Comparison of ENCODE assay signal across 7 mouse cellular contexts in genomic region chr11:85843347-85843692, GRCm38 (mm10). TPM values are rescaled to one million over a fixed set of nuclear protein-coding genes. Genes with fewer than 3 reads are reported as not detected.
DNase-seq lines count a peak whose midpoint lies in the region; ATAC-seq and TF ChIP-seq lines count a peak whose summit lies in the region.

No protein-coding gene starts in this region.

- intact Hi-C loops in heart, postnatal 36 days (cut with DNase I): loop anchor here (5.0 kb wide), 2 partner anchors 326 to 461 kb away; no protein-coding TSS in a partner anchor

- H3K27ac ChIP-seq in forebrain, embryonic 12.5 days: peak overlapping the region; percentile 66; the same call in 1 of the 2 replicates
- H3K27ac ChIP-seq in limb, embryonic 12.5 days: peak overlapping the region; percentile 84
- no peak overlapping the region for H3K27ac ChIP-seq in midbrain, embryonic 13.5 days
- H3K27ac ChIP-seq in stomach, embryonic 14.5 days (ENCODE audit: low read length): peak overlapping the region; percentile 74; the same call in 1 of the 2 replicates

- H3K4me3 ChIP-seq in E14TG2a.4 (replicated peaks; ENCODE audit: low read length): peak overlapping the region; percentile 82
- H3K4me3 ChIP-seq in forebrain, embryonic 12.5 days (replicated peaks): peak overlapping the region; percentile 46
- H3K4me3 ChIP-seq in limb, embryonic 12.5 days (replicated peaks): peak overlapping the region; percentile 51
- peak overlapping the region; percentile 41 for H3K4me3 ChIP-seq in midbrain, embryonic 13.5 days (replicated peaks)
- peak overlapping the region; percentile 47 for H3K4me3 ChIP-seq in stomach, embryonic 14.5 days (ENCODE audit: low read depth, low read length)

- peak overlapping the region; percentile 51 for H3K9ac ChIP-seq in forebrain, embryonic 12.5 days
- H3K9ac ChIP-seq in limb, embryonic 12.5 days (replicated peaks): peak overlapping the region; percentile 65
- H3K9ac ChIP-seq in midbrain, embryonic 13.5 days (replicated peaks): 0 out of 2 replicates have a peak overlapping the region, but pooled peaks have one; percentile 17
- peak overlapping the region; percentile 29; the same call in 1 of the 2 replicates for H3K9ac ChIP-seq in stomach, embryonic 14.5 days (replicated peaks; ENCODE audit: low read depth, low read length)

- peaks cover 95% of the 10 kb centered on the region for H3K27me3 ChIP-seq in E14TG2a.4 (ENCODE audit: insufficient read depth, low read length)
- peaks cover 96% of the 10 kb centered on the region for H3K27me3 ChIP-seq in forebrain, embryonic 12.5 days
- peaks cover 63% of the 10 kb centered on the region for H3K27me3 ChIP-seq in limb, embryonic 12.5 days
- H3K27me3 ChIP-seq in midbrain, embryonic 13.5 days: peaks cover 93% of the 10 kb centered on the region
- H3K27me3 ChIP-seq in stomach, embryonic 14.5 days (ENCODE audit: control insufficient read depth, insufficient read depth, low read length): peaks cover 19% of the 10 kb centered on the region

- no peaks in the 10 kb centered on the region for H3K36me3 ChIP-seq in E14TG2a.4 (ENCODE audit: insufficient read depth, low read length)
- H3K36me3 ChIP-seq in forebrain, embryonic 12.5 days (replicated peaks): no peaks in the 10 kb centered on the region
- H3K36me3 ChIP-seq in limb, embryonic 12.5 days: peaks cover 6% of the 10 kb centered on the region; the same call in 1 of the 2 replicates
- no peaks in the 10 kb centered on the region for H3K36me3 ChIP-seq in midbrain, embryonic 13.5 days
- H3K36me3 ChIP-seq in stomach, embryonic 14.5 days (ENCODE audit: control insufficient read depth, insufficient read depth, low read length): no peaks in the 10 kb centered on the region

- H3K9me3 ChIP-seq in E14TG2a.4 (ENCODE audit: low read length): no peaks in the 10 kb centered on the region
- H3K9me3 ChIP-seq in forebrain, embryonic 12.5 days: no peaks in the 10 kb centered on the region
- no peaks in the 10 kb centered on the region for H3K9me3 ChIP-seq in limb, embryonic 12.5 days
- no peaks in the 10 kb centered on the region for H3K9me3 ChIP-seq in midbrain, embryonic 13.5 days
- H3K9me3 ChIP-seq in stomach, embryonic 14.5 days (ENCODE audit: control insufficient read depth, low read depth, low read length): no peaks in the 10 kb centered on the region

- peak; percentile 90 for DNase-seq in adrenal gland, adult 2 months
- peak; percentile 83 to 84 for DNase-seq in heart, postnatal 36 days

- WGBS in forebrain, embryonic 12.5 days: 0% methylated on average over 18 of the region's 18 CpGs
- WGBS in limb, embryonic 12.5 days: 2% methylated on average over 18 of the region's 18 CpGs
- WGBS in midbrain, embryonic 13.5 days: under 1% methylated on average over 18 of the region's 18 CpGs
- under 1% methylated on average over 18 of the region's 18 CpGs for WGBS in stomach, embryonic 14.5 days

- ATAC-seq in forebrain, embryonic 12.5 days (ENCODE audit: low FRiP score): peak; percentile 76
- peak; percentile 45 for ATAC-seq in limb, embryonic 12.5 days (ENCODE audit: insufficient number of reproducible peaks, insufficient read depth, low FRiP score, low TSS enrichment, low read depth)
- ATAC-seq in midbrain, embryonic 13.5 days: peak; percentile 55
- peak; percentile 16; the same call in 1 of the 2 replicates for ATAC-seq in stomach, embryonic 14.5 days (ENCODE audit: insufficient number of reproducible peaks, insufficient read depth, low FRiP score, low read depth)

- TF ChIP-seq CTCF in E14TG2a.4 (conservative IDR thresholded peaks at IDR 0.05; ENCODE audit: low read length): peak; percentile 60

- H3K4me1 ChIP-seq in E14TG2a.4 (replicated peaks; ENCODE audit: low read depth, low read length): peaks cover 38% of the 10 kb centered on the region
- peaks cover 35% of the 10 kb centered on the region for H3K4me1 ChIP-seq in forebrain, embryonic 12.5 days
- peaks cover 40% of the 10 kb centered on the region for H3K4me1 ChIP-seq in limb, embryonic 12.5 days (replicated peaks)
- H3K4me1 ChIP-seq in midbrain, embryonic 13.5 days (replicated peaks): peaks cover 36% of the 10 kb centered on the region
- peaks cover 11% of the 10 kb centered on the region for H3K4me1 ChIP-seq in stomach, embryonic 14.5 days (ENCODE audit: control insufficient read depth, insufficient read depth, low read length)

- H3K4me2 ChIP-seq in forebrain, embryonic 12.5 days: peak overlapping the region; percentile 87
- peak overlapping the region; percentile 83 for H3K4me2 ChIP-seq in limb, embryonic 12.5 days
- peak overlapping the region; percentile 67 for H3K4me2 ChIP-seq in midbrain, embryonic 13.5 days (replicated peaks)
- peak overlapping the region; percentile 76 for H3K4me2 ChIP-seq in stomach, embryonic 14.5 days (replicated peaks; ENCODE audit: low read depth, low read length)

RNA-seq across cellular contexts. Expression of gene Gm11444, which starts 6.8 kb away (rescaled TPM):
- not detected for total RNA-seq in adrenal gland, adult 2 months (2021)
- not detected in 2 replicates for polyA plus RNA-seq in adrenal gland, adult 2 months (2012; rRNA removed)
- not detected in 2 replicates for polyA plus RNA-seq in forebrain, embryonic 12.5 days (2016; fragmentation: Nextera tagmentation; extraction: Ambion mirVana)
- not detected for total RNA-seq in heart, postnatal 36 days (2021)
- polyA plus RNA-seq in limb, embryonic 12.5 days (2016; fragmentation: Nextera tagmentation; extraction: Ambion mirVana): not detected in 2 replicates
- polyA plus RNA-seq in midbrain, embryonic 13.5 days (2015; fragmentation: Nextera tagmentation; extraction: Ambion mirVana): not detected in 2 replicates
- polyA plus RNA-seq in stomach, embryonic 14.5 days (2014; fragmentation: Nextera tagmentation; extraction: Ambion mirVana): not detected in 2 replicates

RNA-seq across cellular contexts. Expression of gene Tbx2, which starts 11.0 kb away (rescaled TPM):
- 10 to 100 TPM; 16.8 to 29.0 TPM for total RNA-seq in adrenal gland, adult 2 months (2021)
- polyA plus RNA-seq in adrenal gland, adult 2 months (2012; rRNA removed): 54.5 and 56.0 TPM in 2 replicates
- 0.81 and 1.0 TPM in 2 replicates for polyA plus RNA-seq in forebrain, embryonic 12.5 days (2016; fragmentation: Nextera tagmentation; extraction: Ambion mirVana)
- total RNA-seq in heart, postnatal 36 days (2021): 1 to 10 TPM; 6.2 to 6.9 TPM
- 7.9 and 10.0 TPM in 2 replicates for polyA plus RNA-seq in limb, embryonic 12.5 days (2016; fragmentation: Nextera tagmentation; extraction: Ambion mirVana)
- polyA plus RNA-seq in midbrain, embryonic 13.5 days (2015; fragmentation: Nextera tagmentation; extraction: Ambion mirVana): 0.44 and 0.57 TPM in 2 replicates
- polyA plus RNA-seq in stomach, embryonic 14.5 days (2014; fragmentation: Nextera tagmentation; extraction: Ambion mirVana): 5.8 and 6.8 TPM in 2 replicates

RNA-seq across cellular contexts. Expression of gene Tbx4, which starts 42.9 kb away (rescaled TPM):
- under 1 TPM in 1 of 2 experiments, not detected in 1; 0.10 TPM for total RNA-seq in adrenal gland, adult 2 months (2021)
- 0.10 and 0.27 TPM in 2 replicates for polyA plus RNA-seq in adrenal gland, adult 2 months (2012; rRNA removed)
- 0.23 and 0.42 TPM in 2 replicates for polyA plus RNA-seq in forebrain, embryonic 12.5 days (2016; fragmentation: Nextera tagmentation; extraction: Ambion mirVana)
- total RNA-seq in heart, postnatal 36 days (2021): not detected
- polyA plus RNA-seq in limb, embryonic 12.5 days (2016; fragmentation: Nextera tagmentation; extraction: Ambion mirVana): 39.2 and 44.0 TPM in 2 replicates
- polyA plus RNA-seq in midbrain, embryonic 13.5 days (2015; fragmentation: Nextera tagmentation; extraction: Ambion mirVana): 0.20 and 0.26 TPM in 2 replicates
- not detected in 2 replicates for polyA plus RNA-seq in stomach, embryonic 14.5 days (2014; fragmentation: Nextera tagmentation; extraction: Ambion mirVana)

Comparison
In these comparisons a context has a peak if more than half of its experiments do, and no peak if none do; other contexts are left out.
1. ATAC-seq: peak in every context shown above with its lines; median percentile 76 in forebrain, embryonic 12.5 days; 55 in midbrain, embryonic 13.5 days; 45 in limb, embryonic 12.5 days; 16 in stomach, embryonic 14.5 days.
2. RNA of gene Tbx4, which starts 42.9 kb away (polyA plus RNA-seq): 39.2 to 44.0 TPM in limb, embryonic 12.5 days; 0.23 to 0.42 TPM in forebrain, embryonic 12.5 days, 0.10 to 0.27 TPM in adrenal gland, adult 2 months, 0.20 to 0.26 TPM in midbrain, embryonic 13.5 days and not detected in stomach, embryonic 14.5 days; every median in the first group is over 10 times any median in the second.
3. Peak in every context shown above with its lines, with median percentiles within 50 percentile points of each other: H3K4me3 ChIP-seq, H3K4me2 ChIP-seq and H3K9ac ChIP-seq.